Mouse (Mus musculus) intestine, embryonic 14.5 days (tissue): Measurements from ENCODE around the gene Prkcz. TPM values are rescaled to one million over a fixed set of nuclear protein-coding genes. Genes with fewer than 3 reads are reported as not detected.

ENCODE experiments used
- ATAC-seq: fragments of 200-750 bp; cut with Nextera tagmentation; replicated peaks from 2 replicates; pipeline ENCODE4 v1.8.0; 2017; ENCODE audit warnings: low read depth, moderate number of reproducible peaks, moderate TSS enrichment, moderate library complexity; ENCODE audit not compliant: low FRiP score, low TSS enrichment
- DNase-seq: peaks from one replicate; pipeline ENCODE4 v3.0.0-alpha.2; 2018; ENCODE audit warnings: low spot score
- H3K27ac ChIP-seq: fragments of 300-500 bp; sonication (generic); 2 replicates; pipeline ENCODE4 v1.5.1; 2014; ENCODE audit warnings: low read depth, mild to moderate bottlenecking, control low read depth
- H3K27me3 ChIP-seq: fragments of 300-500 bp; sonication (generic); replicated peaks from 2 replicates; pipeline ENCODE4 v1.6.1; 2014; ENCODE audit warnings: low read length, control low read depth; ENCODE audit not compliant: control insufficient read depth, insufficient read depth
- H3K36me3 ChIP-seq: fragments of 300-500 bp; sonication (generic); 2 replicates; pipeline ENCODE4 v1.6.1; 2014; ENCODE audit warnings: low read length, control low read depth; ENCODE audit not compliant: control insufficient read depth, insufficient read depth
- H3K4me1 ChIP-seq: fragments of 300-500 bp; sonication (generic); replicated peaks from 2 replicates; pipeline ENCODE4 v1.6.1; 2014; ENCODE audit warnings: low read length, control low read depth, mixed read lengths; ENCODE audit not compliant: control insufficient read depth, insufficient read depth
- H3K4me2 ChIP-seq: fragments of 300-500 bp; sonication (generic); 2 replicates; pipeline ENCODE4 v1.6.1; 2014; ENCODE audit warnings: low read length
- H3K4me3 ChIP-seq: fragments of 300-500 bp; sonication (generic); 2 replicates; pipeline ENCODE4 v1.5.1; 2014; ENCODE audit warnings: low read depth, low read length, control low read depth, mixed read lengths
- H3K9ac ChIP-seq: fragments of 300-500 bp; sonication (generic); 2 replicates; pipeline ENCODE4 v1.6.1; 2014; ENCODE audit warnings: mild to moderate bottlenecking, low read length
- H3K9me3 ChIP-seq: fragments of 300-500 bp; sonication (generic); 2 replicates; pipeline ENCODE4 v1.6.1; 2016; ENCODE audit warnings: low read length, control low read depth; ENCODE audit not compliant: control insufficient read depth
- WGBS: fragments of 180-500 bp; shearing (Covaris S2); extraction: QIAGEN DNeasy Blood & Tissue Kit; methylation state at CpG from one replicate; pipeline ENCODE4 v1.1.7; 2014; 5-methylcytosine and 5-hydroxymethylcytosine counted together
- polyA plus RNA-seq: library from polyadenylated mRNA; unstranded; fragments of >200 nt; fragmentation: Nextera tagmentation; extraction: Ambion mirVana; gene quantifications from 2 replicates; pipeline ENCODE4 v1.2.1, GENCODE M21; 2014

Prkcz gene
- polyA plus RNA-seq, 1 experiment from 2014 or later: 24.1 TPM

DNA sequence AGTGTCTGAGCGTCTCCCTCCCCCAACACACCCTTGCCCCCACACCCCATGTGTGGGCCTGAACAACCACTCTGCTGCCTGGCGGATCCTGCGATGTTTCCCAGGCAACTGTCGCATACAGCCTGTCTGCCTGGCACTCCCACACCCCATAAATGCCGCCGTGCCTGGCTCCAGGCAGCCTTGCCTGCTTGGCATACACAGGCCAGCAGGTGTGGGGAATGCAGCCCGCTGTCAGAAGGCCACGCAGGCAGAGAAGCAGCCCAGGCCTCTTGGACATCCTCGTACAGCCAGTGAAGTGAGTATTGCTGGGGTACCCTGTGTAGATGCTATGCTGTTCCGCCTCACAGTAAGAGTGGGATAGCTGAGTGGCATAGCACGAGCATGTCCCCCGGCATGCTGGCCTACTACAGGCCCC lies 114.5 kb downstream of the Prkcz start:
- H3K4me3 ChIP-seq: no peak overlapping the region
- 0 out of 2 replicates have a peak, but pooled peaks cover 3% of the 10 kb centered on the region for H3K9me3 ChIP-seq
- no peak overlapping the region for H3K27ac ChIP-seq
- H3K9ac ChIP-seq: no peak overlapping the region
- ATAC-seq (no peak), DNase-seq (no peak)
- peaks cover 9% of the 10 kb centered on the region for H3K4me1 ChIP-seq
- H3K36me3 ChIP-seq: no peaks in the 10 kb centered on the region
- H3K4me2 ChIP-seq: no peak overlapping the region
- H3K27me3 ChIP-seq: no peaks in the 10 kb centered on the region
- 68% methylated on average over 12 of the region's 12 CpGs for WGBS

- H3K4me2 ChIP-seq: no peak overlapping the region
- no peak for DNase-seq
- H3K9me3 ChIP-seq: 0 out of 2 replicates have a peak, but pooled peaks cover 3% of the 10 kb centered on the region
- H3K4me3 ChIP-seq: no peak overlapping the region
- no peak overlapping the region for H3K9ac ChIP-seq
- H3K27ac ChIP-seq: no peak overlapping the region
- ATAC-seq: no peak
- H3K36me3 ChIP-seq: no peaks in the 10 kb centered on the region
- no peaks in the 10 kb centered on the region for H3K27me3 ChIP-seq
- peaks cover 4% of the 10 kb centered on the region for H3K4me1 ChIP-seq
- WGBS: 56% methylated on average over 6 of the region's 6 CpGs
Measured at GRCm38 (mm10) chr4:155245770-155246492, 115.2 kb downstream of the Prkcz start.

DNA sequence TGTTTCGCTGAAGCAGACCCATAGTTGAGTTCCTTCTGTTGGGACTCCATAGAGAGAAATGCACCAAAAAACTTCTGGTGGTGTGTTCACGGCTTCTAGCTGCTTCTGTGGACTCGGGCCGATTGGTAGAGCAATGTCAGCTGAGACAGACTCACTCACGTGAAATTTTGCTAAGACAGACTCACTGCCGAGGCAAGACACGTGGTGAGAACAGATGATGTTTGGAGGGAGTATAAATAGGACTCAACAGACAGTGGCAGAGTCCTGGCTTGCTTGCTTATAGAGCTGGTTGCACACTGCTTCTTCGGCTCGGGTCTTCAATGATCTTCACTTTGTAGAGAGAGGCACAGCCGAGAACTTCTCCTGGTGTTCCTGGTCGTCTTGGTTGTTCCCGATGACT lies 117.9 kb downstream of the Prkcz start:
- Histone ChIP-seq H3K4me1 (peaks cover 5% of the 10 kb centered on the region; the same call in 1 of the 2 replicates), H3K27ac (no peak overlapping the region), H3K4me3 (no peak overlapping the region), H3K27me3 (no peaks in the 10 kb centered on the region), H3K36me3 (no peaks in the 10 kb centered on the region), H3K9me3 (0 out of 2 replicates have a peak, but pooled peaks cover 3% of the 10 kb centered on the region), H3K4me2 (no peak overlapping the region), H3K9ac (no peak overlapping the region)
- no peak for ATAC-seq
- no peak for DNase-seq
- 80% methylated on average over 12 of the region's 12 CpGs for WGBS

GRCm38 (mm10) chr4:155242292-155242691 lies 118.9 kb downstream of the Prkcz start:
- WGBS: 93% methylated on average over 5 of the region's 5 CpGs

GRCm38 (mm10) chr4:155241789-155242188 lies 119.4 kb downstream of the Prkcz start:
- H3K27me3 ChIP-seq: no peaks in the 10 kb centered on the region
- H3K4me1 ChIP-seq: peaks cover 11% of the 10 kb centered on the region; the same call in 1 of the 2 replicates
- H3K27ac ChIP-seq: no peak overlapping the region
- no peaks in the 10 kb centered on the region for H3K36me3 ChIP-seq
- ATAC-seq (no peak), DNase-seq (no peak)
- H3K4me3 ChIP-seq: no peak overlapping the region
- no peak overlapping the region for H3K9ac ChIP-seq
- no peaks in the 10 kb centered on the region for H3K9me3 ChIP-seq
- no peak overlapping the region for H3K4me2 ChIP-seq
- WGBS: 81% methylated on average over 9 of the region's 9 CpGs

More at GRCm38 (mm10) chr4:155242292-155242691, 118.9 kb downstream of the Prkcz start:
- Histone ChIP-seq H3K4me2 (no peak overlapping the region), H3K4me3 (no peak overlapping the region), H3K27me3 (no peaks in the 10 kb centered on the region), H3K9me3 (no peaks in the 10 kb centered on the region), H3K27ac (no peak overlapping the region), H3K9ac (no peak overlapping the region), H3K36me3 (no peaks in the 10 kb centered on the region), H3K4me1 (peaks cover 11% of the 10 kb centered on the region; the same call in 1 of the 2 replicates)
- ATAC-seq (no peak), DNase-seq (no peak)

GRCm38 (mm10) chr4:155239494-155239893 lies 121.7 kb downstream of the Prkcz start:
- H3K27me3 ChIP-seq: no peaks in the 10 kb centered on the region
- WGBS: 61% methylated on average over 6 of the region's 6 CpGs
- no peak overlapping the region for H3K9ac ChIP-seq
- no peak for DNase-seq
- no peaks in the 10 kb centered on the region for H3K9me3 ChIP-seq
- ATAC-seq: no peak
- no peak overlapping the region for H3K4me2 ChIP-seq
- H3K36me3 ChIP-seq: no peaks in the 10 kb centered on the region
- H3K27ac ChIP-seq: no peak overlapping the region
- H3K4me3 ChIP-seq: no peak overlapping the region
- H3K4me1 ChIP-seq: peaks cover 33% of the 10 kb centered on the region

DNA sequence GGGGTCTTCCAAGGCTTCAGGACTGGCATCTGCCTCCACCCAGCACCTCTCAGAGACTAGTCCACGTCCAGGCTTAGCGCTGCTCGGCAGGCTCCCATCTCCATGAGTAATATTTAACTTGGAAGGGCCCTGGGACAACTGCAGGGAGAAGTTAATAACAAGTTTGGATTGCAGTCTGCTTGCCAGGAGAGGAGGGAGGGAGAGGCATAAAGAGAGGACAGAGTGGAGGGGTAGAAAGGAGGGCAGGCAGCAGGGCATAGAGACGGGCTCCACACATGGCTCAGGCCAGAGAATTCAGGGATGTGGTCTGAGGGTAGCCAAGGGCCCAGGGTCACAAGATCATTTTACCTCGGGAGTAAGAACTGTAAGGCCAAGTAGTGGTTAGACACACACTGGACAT lies 122.9 kb downstream of the Prkcz start:
- Histone ChIP-seq H3K4me2 (no peak overlapping the region), H3K4me3 (no peak overlapping the region), H3K27me3 (no peaks in the 10 kb centered on the region), H3K9me3 (no peaks in the 10 kb centered on the region), H3K27ac (no peak overlapping the region), H3K4me1 (peaks cover 45% of the 10 kb centered on the region), H3K9ac (no peak overlapping the region), H3K36me3 (no peaks in the 10 kb centered on the region)
- DNase-seq (no peak), ATAC-seq (no peak)
- 60% methylated on average over 5 of the region's 5 CpGs for WGBS

DNA sequence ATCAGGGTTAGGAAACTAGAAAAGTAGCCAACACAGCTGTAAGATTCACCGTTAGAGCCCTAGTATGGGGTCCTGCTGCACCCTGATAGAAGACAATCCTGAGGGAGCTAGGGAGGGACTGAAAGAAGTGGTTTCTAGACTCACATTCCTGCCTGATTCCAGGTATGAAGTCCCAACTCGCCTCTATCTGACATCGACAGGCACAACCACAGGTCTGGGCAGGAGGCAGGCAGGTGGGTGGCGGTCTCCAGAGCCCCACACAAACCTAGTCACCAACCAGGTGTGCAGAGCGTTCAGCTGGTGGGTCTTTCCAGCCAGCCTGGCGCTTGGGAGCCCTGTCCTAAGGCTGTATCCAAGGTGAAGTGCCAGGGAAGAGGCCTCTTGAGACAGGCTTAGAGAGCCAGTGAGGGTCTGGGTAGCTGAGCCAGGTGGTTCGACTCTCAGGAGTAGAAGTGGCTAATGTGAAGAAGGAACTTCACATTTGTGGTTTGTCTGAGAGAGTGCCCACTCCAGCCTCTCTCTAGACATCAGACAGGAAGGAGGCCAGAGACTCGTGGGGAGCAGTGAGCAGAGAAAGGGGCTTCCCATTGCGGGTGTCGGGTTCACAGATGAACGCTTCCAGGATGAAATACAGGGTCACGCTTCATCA lies 124.3 kb downstream of the Prkcz start:
- no peak overlapping the region for H3K4me2 ChIP-seq
- ATAC-seq: no peak
- H3K27ac ChIP-seq: peak overlapping the region; percentile 99
- H3K27me3 ChIP-seq: no peaks in the 10 kb centered on the region
- WGBS: 85% methylated on average over 12 of the region's 12 CpGs
- no peaks in the 10 kb centered on the region for H3K9me3 ChIP-seq
- H3K4me1 ChIP-seq: peaks cover 48% of the 10 kb centered on the region
- H3K9ac ChIP-seq: no peak overlapping the region
- H3K36me3 ChIP-seq: no peaks in the 10 kb centered on the region
- no peak for DNase-seq
- no peak overlapping the region for H3K4me3 ChIP-seq
